Mouse (Mus musculus) heart, postnatal 36 days (tissue): ENCODE results near the gene Kcnh3. TPM values are rescaled to one million over a fixed set of nuclear protein-coding genes. Genes with fewer than 3 reads are reported as not detected.
A peak's percentile ranks its signal among the peaks of the same experiment; 100 is the strongest.
"Not testable (repeated sequence)": the region's sequence is repeated elsewhere in the genome, so short reads cannot be mapped to it uniquely, and the experiment has no call there.

Experiments used
- DNase-seq, 2 experiments: peaks; one replicate each; pipeline ENCODE4 v3.0.0; 2021 to 2022
- intact Hi-C: fragments of 180-260 bp; cut with DNase I; formaldehyde crosslinking; loops from one replicate; pipeline ENCODE4 v1.15.1; 2025
- total RNA-seq, 2 experiments: library from RNA; stranded (reverse); gene quantifications; 2 replicates each; pipeline ENCODE4 v1.2.3; 2021

Kcnh3 gene
- total RNA-seq, 2 experiments from 2014 or later = 0.08 to 0.19 TPM

- no peak for DNase-seq
- intact Hi-C loops = no loop called here
These were observed 9.8 kb downstream of the Kcnh3 start for GRCm38 (mm10) chr15:99234326-99235010.

GRCm38 (mm10) chr15:99238006-99238405, 13.3 kb downstream of the Kcnh3 start:
- DNase-seq = no peak
- intact Hi-C loops = no loop called here

GRCm38 (mm10) chr15:99240129-99240528, 15.5 kb downstream of the Kcnh3 start:
- intact Hi-C loops = loop anchor here (2.0 kb wide), 1 partner anchor 25 kb away; no protein-coding TSS in a partner anchor
- no peak for DNase-seq

- no peak for DNase-seq
- intact Hi-C loops = loop anchor here (2.0 kb wide), 1 partner anchor 24 kb away; no protein-coding TSS in a partner anchor
These were observed 16.6 kb downstream of the Kcnh3 start for GRCm38 (mm10) chr15:99241249-99241648.

DNA sequence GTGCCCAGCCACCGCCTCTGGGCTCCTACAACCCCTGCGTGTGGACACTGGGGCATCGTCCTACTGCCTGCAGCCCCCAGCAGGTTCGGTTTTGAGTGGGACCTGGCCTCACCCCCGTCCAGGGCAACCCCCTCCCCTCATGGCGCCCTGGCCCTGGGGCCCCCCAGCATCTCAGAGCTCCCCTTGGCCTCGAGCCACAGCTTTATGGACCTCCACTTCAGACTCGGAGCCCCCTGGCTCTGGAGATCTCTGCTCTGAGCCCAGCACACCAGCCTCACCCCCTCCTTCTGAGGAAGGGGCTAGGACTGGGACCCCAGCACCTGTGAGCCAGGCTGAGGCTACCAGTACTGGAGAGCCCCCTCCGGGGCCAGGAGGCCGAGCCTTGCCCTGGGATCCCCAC, 17.4 kb downstream of the Kcnh3 start:
- DNase-seq = no peak
- intact Hi-C loops = no loop called here

- DNase-seq, intact Hi-C loops: not testable (repeated sequence)
These were observed 22.1 kb downstream of the Kcnh3 start for GRCm38 (mm10) chr15:99246736-99247135.

DNA sequence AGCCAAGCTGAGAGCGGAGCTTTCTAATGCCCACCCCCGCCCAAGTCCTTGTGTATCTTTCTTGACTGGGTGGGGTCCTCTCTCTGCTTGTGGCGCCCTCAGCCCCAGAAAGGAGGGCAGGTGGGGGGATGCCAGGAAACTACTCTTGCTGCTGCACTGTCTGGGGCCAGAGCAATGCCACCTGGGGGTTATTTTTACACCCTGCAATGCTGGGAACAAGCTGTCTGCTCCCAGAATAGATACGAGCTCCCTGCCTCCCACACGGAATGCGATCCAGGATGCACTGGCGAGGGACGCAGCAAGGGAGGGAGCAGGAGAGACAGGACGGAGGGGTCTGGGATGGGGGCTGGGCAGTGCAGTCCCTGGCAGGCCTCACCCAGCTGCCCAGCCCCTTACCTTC, 24.3 kb downstream of the Kcnh3 start:
- intact Hi-C loops = no loop called here
- DNase-seq = peak in 1 of 2 experiments; percentile 52

DNA sequence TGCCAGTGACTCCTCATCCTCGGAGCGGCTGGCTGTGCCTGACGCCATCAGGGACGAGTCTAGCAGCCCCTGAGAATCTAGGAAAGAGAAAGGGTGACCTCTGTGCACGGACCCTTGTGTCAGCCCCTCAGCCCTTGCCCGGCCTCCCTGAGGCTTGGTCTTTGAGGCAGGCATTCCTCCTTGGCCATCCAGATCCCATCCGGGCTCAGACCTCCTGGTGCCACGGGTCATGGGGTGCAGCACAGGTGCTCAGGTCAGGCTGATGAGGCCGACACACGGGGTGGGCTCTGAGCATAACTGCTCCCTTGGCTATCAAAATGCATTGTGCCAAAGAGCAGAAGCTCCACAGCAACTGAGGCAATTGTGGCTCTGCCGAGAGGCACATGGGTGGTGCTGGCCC, 25.3 kb downstream of the Kcnh3 start:
- intact Hi-C loops = no loop called here
- no peak for DNase-seq

DNA sequence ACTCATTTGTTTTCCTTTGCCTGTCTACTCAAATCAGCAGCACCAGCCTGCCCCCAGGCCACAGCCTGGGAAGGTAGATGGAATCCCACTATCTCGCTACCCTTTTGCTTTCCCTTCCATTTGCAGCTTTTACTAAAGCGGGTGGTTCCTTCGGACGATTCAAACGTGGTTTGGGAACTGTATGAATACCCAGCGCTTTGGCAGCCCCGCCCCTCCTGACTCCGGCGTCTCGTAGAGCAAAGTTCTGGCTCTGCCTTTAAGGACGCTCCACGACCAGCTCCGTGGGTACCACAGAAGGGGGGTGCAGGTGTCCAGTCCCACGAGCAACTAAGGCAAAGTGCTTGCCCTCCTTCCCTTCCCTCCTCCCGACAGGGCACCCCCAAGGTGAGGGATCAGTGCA, 26.4 kb downstream of the Kcnh3 start:
- intact Hi-C loops = not testable (repeated sequence)
- peak in 1 of 2 experiments; percentile 39 for DNase-seq

- DNase-seq = peak; percentile 96 to 98
- intact Hi-C loops = no loop called here
These were observed 27.1 kb downstream of the Kcnh3 start, which contains the start of gene Mcrs1 for GRCm38 (mm10) chr15:99251626-99252380. TSS of gene Mcrs1 (minus strand) at chr15:99251961.

- intact Hi-C loops = no loop called here
- DNase-seq = no peak
These were observed 27.9 kb downstream of the Kcnh3 start for GRCm38 (mm10) chr15:99252381-99253174.

- intact Hi-C loops, DNase-seq: not testable (repeated sequence)
These were observed 28.5 kb downstream of the Kcnh3 start for GRCm38 (mm10) chr15:99253175-99253479.

- intact Hi-C loops = no loop called here
- no peak for DNase-seq
These were observed 29.1 kb downstream of the Kcnh3 start for GRCm38 (mm10) chr15:99253772-99254171.

DNA sequence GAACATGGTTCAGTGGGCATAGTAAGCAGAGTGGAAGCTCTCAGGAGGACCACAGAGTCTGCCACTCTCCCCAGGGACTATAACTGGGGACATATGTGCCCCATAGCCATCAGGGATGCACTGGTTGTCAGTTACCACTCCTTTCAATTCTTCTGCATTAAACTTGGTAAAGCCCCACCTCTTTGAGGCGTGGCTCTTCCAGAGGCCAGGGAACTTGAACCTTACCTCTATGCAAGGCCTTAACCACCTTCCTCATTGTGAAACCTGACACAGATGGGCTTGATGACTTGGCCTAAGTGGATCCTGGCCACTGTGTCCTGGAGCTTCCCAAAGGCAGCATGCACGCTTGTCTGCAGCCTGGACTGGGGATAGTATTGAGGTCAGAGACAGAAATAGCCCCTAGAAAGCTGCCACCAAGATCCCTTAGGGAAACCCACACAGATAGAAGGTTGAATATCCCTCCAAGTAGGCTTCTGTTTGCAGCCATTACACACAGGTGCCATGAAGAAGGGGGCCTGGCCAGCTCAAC, 29.9 kb downstream of the Kcnh3 start:
- no peak for DNase-seq
- intact Hi-C loops = no loop called here

- intact Hi-C loops = no loop called here
- no peak for DNase-seq
These were observed 30.6 kb downstream of the Kcnh3 start for GRCm38 (mm10) chr15:99255241-99255749.

- intact Hi-C loops = no loop called here
- DNase-seq = peak in 1 of 2 experiments; percentile 34
These were observed 34.6 kb downstream of the Kcnh3 start for GRCm38 (mm10) chr15:99259167-99259729.

DNA sequence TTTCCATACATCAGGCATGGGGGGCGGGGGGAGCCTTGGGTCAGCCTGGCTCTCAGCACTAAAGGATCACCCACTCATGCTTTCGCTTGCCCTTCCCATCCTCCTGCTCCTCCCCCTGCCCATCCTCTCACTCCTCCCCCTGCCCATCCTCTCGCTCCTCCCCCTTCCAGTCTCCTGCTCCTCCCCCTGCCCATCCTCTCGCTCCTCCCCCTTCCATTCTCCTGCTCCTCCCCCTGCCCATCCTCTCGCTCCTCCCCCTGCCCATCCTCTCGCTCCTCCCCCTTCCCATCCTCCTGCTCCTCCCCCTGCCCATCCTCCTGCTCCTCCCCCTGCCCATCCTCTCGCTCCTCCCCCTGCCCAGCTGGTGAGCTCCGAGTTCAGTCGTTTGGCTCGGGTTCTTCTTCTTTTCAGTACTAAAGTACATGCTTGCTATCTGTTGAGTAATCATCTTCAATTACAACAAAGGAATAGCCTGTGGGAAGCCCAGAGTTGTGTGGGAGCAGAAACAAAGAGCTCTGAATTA, 35.1 kb downstream of the Kcnh3 start:
- peak; percentile 57 to 59 for DNase-seq
- intact Hi-C loops = no loop called here

DNA sequence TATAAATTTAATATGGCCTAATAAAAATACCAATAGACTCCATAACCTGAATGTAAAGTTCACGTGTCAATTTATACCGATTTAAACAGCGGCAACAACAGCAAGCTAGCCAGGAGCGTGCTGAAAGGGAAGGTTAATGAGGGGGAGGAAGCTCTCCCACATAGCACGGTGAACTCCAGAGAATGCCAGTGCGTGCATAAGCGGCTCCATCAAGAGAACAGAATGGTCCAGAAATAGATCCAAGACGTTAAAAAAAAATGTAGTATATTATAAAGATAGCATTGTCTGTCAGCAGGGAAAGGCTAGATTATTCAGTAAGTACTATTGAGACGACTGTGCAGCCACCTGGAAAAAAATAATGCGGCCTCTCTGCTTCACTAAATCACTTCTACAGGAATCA, 38.0 kb downstream of the Kcnh3 start:
- intact Hi-C loops = no loop called here

GRCm38 (mm10) chr15:99264363-99264762, 39.7 kb downstream of the Kcnh3 start:
- intact Hi-C loops = loop anchor here (2.0 kb wide), 1 partner anchor 24 kb away; no protein-coding TSS in a partner anchor
- no peak for DNase-seq

More for the DNA sequence above, 38.0 kb downstream of the Kcnh3 start:
- DNase-seq = no peak

DNA sequence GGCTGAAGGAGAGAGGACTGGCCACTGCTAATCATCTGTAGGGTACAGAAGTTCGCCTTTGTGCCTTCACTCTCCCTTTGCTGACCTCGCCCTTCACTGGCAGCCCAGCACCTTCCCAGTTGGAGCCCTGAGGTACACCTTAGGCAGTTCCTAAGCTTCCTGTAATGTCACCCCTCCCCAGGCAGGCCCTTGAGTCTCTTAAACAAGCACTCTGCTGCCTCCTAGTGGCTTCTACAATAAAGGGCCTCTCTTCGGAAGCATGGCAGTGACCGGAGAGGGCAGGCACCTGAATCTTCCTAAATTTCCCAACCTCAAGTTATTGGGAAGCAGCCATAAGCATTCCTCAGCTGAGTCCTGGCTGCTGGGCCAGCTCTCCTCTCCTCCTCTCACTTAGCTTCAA, 41.0 kb downstream of the Kcnh3 start:
- intact Hi-C loops = loop anchor here (1.0 to 5.0 kb wide), 3 partner anchors 25 to 183 kb away; no protein-coding TSS in a partner anchor
- DNase-seq = peak; percentile 61 to 72
